Mouse (Mus musculus): ENCODE measurements around the gene Sh3tc1. TPM values are rescaled to one million over a fixed set of nuclear protein-coding genes. Genes with fewer than 3 reads are reported as not detected.

Sh3tc1 gene
- 3.3 and 3.8 TPM in 2 replicates for polyA plus RNA-seq (2016; fragmentation: Nextera tagmentation; extraction: Ambion mirVana)

GRCm38 (mm10) chr5:35739536-35740278, at the start of gene Sh3tc1:
Sh3tc1 (minus strand) TSS chr5:35739987.
- ATAC-seq: 0 out of 2 replicates have a peak, but pooled peaks have one; percentile 35
- Histone ChIP-seq H3K9me3 (replicated peaks) (no peaks in the 10 kb centered on the region), H3K36me3 (no peaks in the 10 kb centered on the region), H3K9ac (no peak within 1 kb of the TSS), H3K4me1 (peaks cover 15% of the 10 kb centered on the region), H3K27me3 (replicated peaks) (peaks cover 34% of the 10 kb centered on the region), H3K4me2 (no peak within 1 kb of the TSS), H3K4me3 (no peak within 1 kb of the TSS), H3K27ac (no peak within 1 kb of the TSS)
- WGBS (ENCODE audit: insufficient replicate concordance): 23% methylated on average over 10 of the region's 10 CpGs

GRCm38 (mm10) chr5:35788719-35789118, 48.9 kb upstream of the Sh3tc1 start:
- no peaks in the 10 kb centered on the region for H3K9me3 ChIP-seq (replicated peaks)
- H3K36me3 ChIP-seq: no peaks in the 10 kb centered on the region
- H3K4me1 ChIP-seq: peaks cover 13% of the 10 kb centered on the region
- no peak overlapping the region for H3K4me2 ChIP-seq
- H3K4me3 ChIP-seq: no peak overlapping the region
- H3K27ac ChIP-seq: no peak overlapping the region
- H3K27me3 ChIP-seq (replicated peaks): no peaks in the 10 kb centered on the region
- H3K9ac ChIP-seq: no peak overlapping the region
- ATAC-seq: no peak
- WGBS (ENCODE audit: insufficient replicate concordance): 62% methylated on average over 6 of the region's 6 CpGs

- H3K27ac ChIP-seq: no peak overlapping the region
- H3K4me1 ChIP-seq: peaks cover 13% of the 10 kb centered on the region
- H3K9me3 ChIP-seq (replicated peaks): no peaks in the 10 kb centered on the region
- no peak overlapping the region for H3K4me3 ChIP-seq
- no peaks in the 10 kb centered on the region for H3K27me3 ChIP-seq (replicated peaks)
- WGBS (ENCODE audit: insufficient replicate concordance): 73% methylated on average over 12 of the region's 12 CpGs
- ATAC-seq: no peak
- H3K9ac ChIP-seq: no peak overlapping the region
- H3K4me2 ChIP-seq: no peak overlapping the region
- no peaks in the 10 kb centered on the region for H3K36me3 ChIP-seq
Measured at GRCm38 (mm10) chr5:35787847-35788246, 48.1 kb upstream of the Sh3tc1 start.

DNA sequence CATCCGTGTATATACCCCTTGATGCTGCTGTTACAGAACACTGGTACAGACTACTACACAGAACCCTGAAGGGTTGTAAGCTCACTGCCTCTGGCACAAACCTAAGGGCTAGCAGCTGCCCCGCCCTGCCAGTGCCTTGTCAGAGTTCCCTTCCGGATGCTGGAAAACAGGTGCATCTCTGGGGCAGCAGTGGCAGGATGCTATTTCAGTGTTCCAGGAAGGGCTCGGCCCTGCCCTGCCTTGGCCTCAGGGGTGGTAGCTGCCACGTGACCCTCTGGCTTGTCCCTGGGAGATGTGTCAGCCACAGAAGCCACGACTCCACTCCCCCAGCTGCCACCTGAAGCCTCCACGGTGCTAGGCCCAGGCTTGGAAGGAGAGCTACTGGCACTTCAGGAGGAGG, 46.1 kb upstream of the Sh3tc1 start:
- Histone ChIP-seq H3K9me3 (replicated peaks) (no peaks in the 10 kb centered on the region), H3K4me2 (no peak overlapping the region), H3K4me3 (no peak overlapping the region), H3K4me1 (peaks cover 9% of the 10 kb centered on the region), H3K27ac (no peak overlapping the region), H3K27me3 (replicated peaks) (no peaks in the 10 kb centered on the region), H3K9ac (no peak overlapping the region), H3K36me3 (no peaks in the 10 kb centered on the region)
- no peak for ATAC-seq
- 47% methylated on average over 7 of the region's 7 CpGs for WGBS (ENCODE audit: insufficient replicate concordance)

DNA sequence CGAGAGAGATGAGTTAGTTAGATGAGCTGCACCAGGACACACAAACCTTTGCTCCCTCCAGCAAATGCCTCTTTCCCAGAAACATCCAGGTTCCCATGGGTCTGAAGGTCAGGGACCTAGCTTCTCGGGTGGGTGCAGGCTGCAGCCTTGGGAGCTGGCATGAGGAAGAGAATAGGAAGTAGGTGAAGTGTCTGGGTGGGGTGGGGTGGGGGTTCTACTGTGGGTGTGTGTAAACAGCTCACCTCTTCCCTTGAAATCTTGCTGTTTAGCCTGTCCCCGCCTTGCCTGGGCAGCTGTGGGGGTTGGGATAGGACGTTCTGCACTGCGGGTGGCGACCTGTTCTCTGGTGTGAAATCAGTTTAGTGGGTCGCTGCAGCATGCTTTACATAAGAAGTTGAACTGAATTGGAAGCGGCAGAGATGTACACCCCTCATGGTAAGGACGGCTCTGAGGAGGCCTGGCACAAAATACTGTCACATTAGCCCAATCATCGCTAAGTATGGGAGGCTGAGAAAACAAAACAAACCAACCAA, 42.9 kb upstream of the Sh3tc1 start:
- 51% methylated on average over 10 of the region's 10 CpGs for WGBS (ENCODE audit: insufficient replicate concordance)
- Histone ChIP-seq H3K9ac (no peak overlapping the region), H3K4me2 (no peak overlapping the region), H3K27me3 (replicated peaks) (no peaks in the 10 kb centered on the region), H3K36me3 (no peaks in the 10 kb centered on the region), H3K9me3 (replicated peaks) (no peaks in the 10 kb centered on the region), H3K4me3 (no peak overlapping the region), H3K4me1 (no peaks in the 10 kb centered on the region), H3K27ac (no peak overlapping the region)
- ATAC-seq: no peak

DNA sequence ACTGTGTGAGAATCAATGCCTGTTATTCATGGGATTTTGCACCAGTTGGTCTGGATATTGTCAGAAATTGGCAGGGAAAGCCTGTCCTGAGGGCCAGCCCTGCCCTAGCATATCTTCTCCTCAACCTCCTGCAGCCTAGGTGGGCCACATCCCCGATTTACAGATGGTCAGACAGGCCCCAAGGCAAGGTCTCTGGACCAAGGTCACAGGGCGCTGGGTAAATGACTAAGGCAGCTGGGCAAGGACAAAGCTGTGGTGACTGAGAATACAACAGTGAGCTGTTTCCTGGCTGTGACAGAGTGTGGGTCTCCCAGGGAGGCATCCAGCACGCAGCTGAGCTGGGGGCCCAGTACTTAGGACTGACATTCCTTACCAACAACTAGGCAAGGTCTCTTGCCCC, 41.3 kb upstream of the Sh3tc1 start:
- ATAC-seq: no peak
- H3K36me3 ChIP-seq: no peaks in the 10 kb centered on the region
- H3K27ac ChIP-seq: no peak overlapping the region

DNA sequence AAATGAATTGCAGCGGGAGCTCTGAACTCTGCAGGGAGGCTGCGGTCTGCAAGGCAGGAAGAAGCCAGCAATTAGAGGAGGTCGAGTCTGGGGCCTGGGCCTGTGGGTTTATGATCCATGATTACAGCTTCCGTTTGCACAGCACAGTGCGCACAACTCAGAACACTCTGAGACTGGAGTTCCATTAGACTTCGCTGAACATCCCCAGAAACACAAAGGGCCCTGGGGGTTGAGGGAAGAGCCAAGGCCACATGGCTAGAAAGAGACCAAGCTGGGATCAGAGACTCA, 34.3 kb upstream of the Sh3tc1 start:
- Histone ChIP-seq H3K4me1 (peaks cover 6% of the 10 kb centered on the region), H3K4me3 (no peak overlapping the region), H3K9me3 (replicated peaks) (no peaks in the 10 kb centered on the region), H3K36me3 (no peaks in the 10 kb centered on the region), H3K4me2 (no peak overlapping the region), H3K27ac (no peak overlapping the region), H3K9ac (no peak overlapping the region), H3K27me3 (replicated peaks) (0 out of 2 replicates have a peak, but pooled peaks cover 14% of the 10 kb centered on the region)
- no peak for ATAC-seq
- WGBS (ENCODE audit: insufficient replicate concordance): 49% methylated on average over 6 of the region's 6 CpGs

More for the DNA sequence above, 41.3 kb upstream of the Sh3tc1 start:
- no peak overlapping the region for H3K4me2 ChIP-seq
- H3K9ac ChIP-seq: no peak overlapping the region
- 36% methylated on average over 3 of the region's 3 CpGs for WGBS (ENCODE audit: insufficient replicate concordance)
- H3K9me3 ChIP-seq (replicated peaks): no peaks in the 10 kb centered on the region
- no peaks in the 10 kb centered on the region for H3K27me3 ChIP-seq (replicated peaks)
- no peaks in the 10 kb centered on the region for H3K4me1 ChIP-seq
- H3K4me3 ChIP-seq: no peak overlapping the region

GRCm38 (mm10) chr5:35773274-35774136, 33.7 kb upstream of the Sh3tc1 start:
- Histone ChIP-seq H3K27me3 (replicated peaks) (0 out of 2 replicates have a peak, but pooled peaks cover 14% of the 10 kb centered on the region), H3K36me3 (no peaks in the 10 kb centered on the region), H3K9ac (no peak overlapping the region), H3K9me3 (replicated peaks) (no peaks in the 10 kb centered on the region), H3K4me2 (no peak overlapping the region), H3K27ac (no peak overlapping the region), H3K4me1 (peaks cover 6% of the 10 kb centered on the region), H3K4me3 (no peak overlapping the region)
- ATAC-seq: no peak
- 59% methylated on average over 13 of the region's 13 CpGs for WGBS (ENCODE audit: insufficient replicate concordance)

GRCm38 (mm10) chr5:35770891-35771663, 31.3 kb upstream of the Sh3tc1 start:
- H3K4me3 ChIP-seq: no peak overlapping the region
- no peak for ATAC-seq
- WGBS (ENCODE audit: insufficient replicate concordance): 57% methylated on average over 14 of the region's 14 CpGs
- H3K4me1 ChIP-seq: peaks cover 6% of the 10 kb centered on the region
- no peak overlapping the region for H3K9ac ChIP-seq
- H3K27me3 ChIP-seq (replicated peaks): 0 out of 2 replicates have a peak, but pooled peaks cover 14% of the 10 kb centered on the region
- no peaks in the 10 kb centered on the region for H3K9me3 ChIP-seq (replicated peaks)
- no peaks in the 10 kb centered on the region for H3K36me3 ChIP-seq
- H3K27ac ChIP-seq: no peak overlapping the region
- no peak overlapping the region for H3K4me2 ChIP-seq

- H3K4me3 ChIP-seq: no peak overlapping the region
- no peak overlapping the region for H3K27ac ChIP-seq
- H3K4me2 ChIP-seq: no peak overlapping the region
- H3K9me3 ChIP-seq (replicated peaks): no peaks in the 10 kb centered on the region
- no peak for ATAC-seq
- H3K27me3 ChIP-seq (replicated peaks): 0 out of 2 replicates have a peak, but pooled peaks cover 14% of the 10 kb centered on the region
- H3K4me1 ChIP-seq: peaks cover 6% of the 10 kb centered on the region
- 66% methylated on average over 2 of the region's 2 CpGs for WGBS (ENCODE audit: insufficient replicate concordance)
- no peaks in the 10 kb centered on the region for H3K36me3 ChIP-seq
- H3K9ac ChIP-seq: no peak overlapping the region
Measured at GRCm38 (mm10) chr5:35770246-35770645, 30.5 kb upstream of the Sh3tc1 start.

DNA sequence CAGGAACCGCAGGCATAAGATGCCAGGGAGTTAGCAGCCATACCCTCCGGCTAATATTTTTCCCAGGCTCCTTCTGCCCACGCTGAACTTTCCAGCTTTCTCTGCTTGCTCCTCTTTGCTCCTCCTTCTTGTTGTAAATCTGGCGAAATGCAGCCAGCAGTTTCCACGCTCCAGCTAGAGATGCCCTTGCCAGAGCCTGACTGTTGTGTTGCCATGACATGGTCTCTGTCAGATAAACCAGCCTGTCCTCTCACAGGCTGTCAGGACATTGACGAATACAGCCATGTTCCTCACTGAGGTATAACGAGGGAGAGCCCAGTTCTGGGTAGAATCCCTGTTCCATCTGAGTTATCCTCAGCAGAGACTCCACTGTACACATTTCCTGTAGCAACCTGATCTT, 29.2 kb upstream of the Sh3tc1 start:
- ATAC-seq: no peak
- Histone ChIP-seq H3K4me3 (no peak overlapping the region), H3K27me3 (replicated peaks) (peaks cover 19% of the 10 kb centered on the region), H3K4me2 (no peak overlapping the region), H3K9ac (no peak overlapping the region), H3K36me3 (no peaks in the 10 kb centered on the region), H3K9me3 (replicated peaks) (no peaks in the 10 kb centered on the region), H3K27ac (no peak overlapping the region), H3K4me1 (peaks cover 6% of the 10 kb centered on the region)
- WGBS (ENCODE audit: insufficient replicate concordance): 61% methylated on average over 7 of the region's 7 CpGs
